Mouse (Mus musculus): ENCODE data around the gene Atf4.

The Atf4 gene

GRCm38 (mm10) chr15:80286851-80287415 is 31.9 kb downstream of the Atf4 start, which contains the start of gene Cacna1i:
Gene Cacna1i (plus strand): TSS chr15:80287238.
- peak; percentile 15 for DNase-seq (ENCODE audit: low spot score)

- DNase-seq (ENCODE audit: low spot score), result no peak
Observed at GRCm38 (mm10) chr15:80288036-80288435, 33.1 kb downstream of the Atf4 start.

GRCm38 (mm10) chr15:80289436-80289835 is 34.5 kb downstream of the Atf4 start:
- DNase-seq (ENCODE audit: low spot score), result peak; percentile 82

GRCm38 (mm10) chr15:80297146-80297545 is 42.2 kb downstream of the Atf4 start:
- no peak for DNase-seq (ENCODE audit: low spot score)

GRCm38 (mm10) chr15:80303779-80304178 is 48.8 kb downstream of the Atf4 start:
- DNase-seq (ENCODE audit: low spot score), result no peak

- no peak for DNase-seq (ENCODE audit: low spot score)
Observed at GRCm38 (mm10) chr15:80304188-80304587, 49.2 kb downstream of the Atf4 start.

GRCm38 (mm10) chr15:80306146-80306545 is 51.2 kb downstream of the Atf4 start:
- DNase-seq (ENCODE audit: low spot score), result no peak

Measured in T-cell, adult 2 months (primary cell).